Mouse (Mus musculus) gastrocnemius, postnatal 36 days (tissue): ENCODE measurements around the gene Acadl. TPM values are rescaled to one million over a fixed set of nuclear protein-coding genes. Genes with fewer than 3 reads are reported as not detected.

Source experiments
- DNase-seq, 2 experiments: peaks; one replicate each; pipeline ENCODE4 v3.0.0; 2022
- intact Hi-C: fragments of 180-260 bp; cut with DNase I; formaldehyde crosslinking; loops from one replicate; pipeline ENCODE4 v1.15.1; 2025
- total RNA-seq, 2 experiments: library from RNA; stranded (reverse); gene quantifications; 2 replicates each; pipeline ENCODE4 v1.2.3; 2021

Acadl gene
- total RNA-seq, 2 experiments from 2014 or later, result 259 to 288 TPM

GRCm38 (mm10) chr1:66797962-66798361, 65.1 kb downstream of the Acadl start:
- intact Hi-C loops, result no loop called here
- no peak for DNase-seq

GRCm38 (mm10) chr1:66792838-66793466, 70.1 kb downstream of the Acadl start:
- intact Hi-C loops, result no loop called here
- no peak for DNase-seq

GRCm38 (mm10) chr1:66782296-66782695, 80.8 kb downstream of the Acadl start:
- DNase-seq, result no peak
- intact Hi-C loops, result no loop called here

GRCm38 (mm10) chr1:66781027-66781426, 82.0 kb downstream of the Acadl start:
- intact Hi-C loops, result no loop called here

More at GRCm38 (mm10) chr1:66781027-66781426, 82.0 kb downstream of the Acadl start:
- no peak for DNase-seq

Other genes starting within 250 kb of the Acadl start
- 10 to 100 TPM in 1 of 2 experiments, 1 to 10 TPM in 1; 7.5 to 10.2 TPM for gene Rpe, start 162.4 kb downstream of the Acadl start, total RNA-seq
- gene Kansl1l, start 45.7 kb downstream of the Acadl start, total RNA-seq, result 10 to 100 TPM; 17.8 to 20.3 TPM
- gene Myl1, start 82.1 kb upstream of the Acadl start, total RNA-seq, result over 10,000 TPM; 25,842 to 31,394 TPM
- gene Lancl1, start 175.6 kb upstream of the Acadl start, total RNA-seq, result 10 to 100 TPM; 33.7 to 35.5 TPM